Comparison of ENCODE assay signal across 7 mouse cellular contexts in genomic region chr5:142822286-142823095, GRCm38 (mm10). TPM values are rescaled to one million over a fixed set of nuclear protein-coding genes. Genes with fewer than 3 reads are reported as not detected.
DNase-seq lines count a peak whose midpoint lies in the region; ATAC-seq and TF ChIP-seq lines count a peak whose summit lies in the region.

No protein-coding gene starts in this region.

- H3K27me3 ChIP-seq in forebrain, embryonic 12.5 days: no peaks in the 10 kb centered on the region
- H3K27me3 ChIP-seq in hindbrain, embryonic 10.5 days (ENCODE audit: insufficient read depth, poor library complexity, severe bottlenecking): peaks cover 3% of the 10 kb centered on the region; the same call in 1 of the 2 replicates
- no peaks in the 10 kb centered on the region for H3K27me3 ChIP-seq in limb, embryonic 10.5 days (ENCODE audit: low read depth, poor library complexity, severe bottlenecking)
- peaks cover 10% of the 10 kb centered on the region; the same call in 1 of the 2 replicates for H3K27me3 ChIP-seq in midbrain, embryonic 12.5 days

- H3K36me3 ChIP-seq in ES-E14 (ENCODE audit: control insufficient read depth, insufficient read depth, low read length, poor library complexity, severe bottlenecking): no peaks in the 10 kb centered on the region
- no peaks in the 10 kb centered on the region for H3K36me3 ChIP-seq in forebrain, embryonic 12.5 days (replicated peaks)
- no peaks in the 10 kb centered on the region for H3K36me3 ChIP-seq in hindbrain, embryonic 10.5 days
- no peaks in the 10 kb centered on the region for H3K36me3 ChIP-seq in limb, embryonic 10.5 days
- H3K36me3 ChIP-seq in midbrain, embryonic 12.5 days: no peaks in the 10 kb centered on the region

- under 1% methylated on average over 36 of the region's 36 CpGs for WGBS in bone marrow, adult 2 months
- under 1% methylated on average over 36 of the region's 36 CpGs for WGBS in forebrain, embryonic 12.5 days
- WGBS in hindbrain, embryonic 10.5 days: under 1% methylated on average over 36 of the region's 36 CpGs
- WGBS in limb, embryonic 10.5 days: 0% methylated on average over 36 of the region's 36 CpGs
- 1% methylated on average over 36 of the region's 36 CpGs for WGBS in midbrain, embryonic 12.5 days

- no peak for TF ChIP-seq CTCF in bone marrow, adult 2 months (IDR thresholded peaks at IDR 0.05; ENCODE audit: control insufficient read depth, insufficient read depth, low read length)

- no peak for TF ChIP-seq POLR2A in bone marrow, adult 2 months (IDR thresholded peaks at IDR 0.05; ENCODE audit: borderline replicate concordance, control insufficient read depth, low read depth, low read length)

- no peak for ATAC-seq in forebrain, embryonic 12.5 days (ENCODE audit: low FRiP score)
- ATAC-seq in midbrain, embryonic 12.5 days (ENCODE audit: low FRiP score, low read depth): no peak

- H3K4me3 ChIP-seq in ES-E14 (ENCODE audit: insufficient read depth in 1 of 2, low read depth in 1 of 2, low read length in 2 of 2, poor library complexity in 1 of 2, severe bottlenecking in 1 of 2): peak overlapping the region; percentile 66 to 82
- H3K4me3 ChIP-seq in bone marrow, adult 2 months (replicated peaks; ENCODE audit: control insufficient read depth, low read depth, low read length): peak overlapping the region; percentile 80
- H3K4me3 ChIP-seq in forebrain, embryonic 12.5 days (replicated peaks): peak overlapping the region; percentile 96
- peak overlapping the region; percentile 99 for H3K4me3 ChIP-seq in hindbrain, embryonic 10.5 days
- peak overlapping the region; percentile 68 for H3K4me3 ChIP-seq in limb, embryonic 10.5 days
- H3K4me3 ChIP-seq in midbrain, embryonic 12.5 days: peak overlapping the region; percentile 90

- peaks cover 9 to 19% of the 10 kb centered on the region in 2 experiments; a peak in 3 of 4 replicates for H3K4me1 ChIP-seq in ES-E14 (ENCODE audit: control insufficient read depth in 2 of 2, insufficient read depth in 2 of 2, low read length in 2 of 2, poor library complexity in 1 of 2)
- no peaks in the 10 kb centered on the region for H3K4me1 ChIP-seq in bone marrow, adult 2 months (ENCODE audit: control insufficient read depth, insufficient read depth, low read length)
- H3K4me1 ChIP-seq in forebrain, embryonic 12.5 days: peaks cover 41% of the 10 kb centered on the region
- peaks cover 49% of the 10 kb centered on the region for H3K4me1 ChIP-seq in hindbrain, embryonic 10.5 days (replicated peaks)
- peaks cover 41% of the 10 kb centered on the region for H3K4me1 ChIP-seq in limb, embryonic 10.5 days
- peaks cover 36% of the 10 kb centered on the region for H3K4me1 ChIP-seq in midbrain, embryonic 12.5 days

- no peak for DNase-seq in ES-E14 (ENCODE audit: low read depth, low spot score)
- DNase-seq in hindbrain, embryonic 10.5 days (ENCODE audit: low spot score): peak; percentile 62
- peak; percentile 78 for DNase-seq in limb, embryonic 10.5 days (ENCODE audit: low spot score)
- peak; percentile 72 for DNase-seq in testis, postnatal 10 days (ENCODE audit: low spot score)

- H3K4me2 ChIP-seq in forebrain, embryonic 12.5 days: peak overlapping the region; percentile 92
- peak overlapping the region; percentile 88 for H3K4me2 ChIP-seq in midbrain, embryonic 12.5 days (replicated peaks)

- in situ Hi-C loops in ES-E14 (cut with MboI; ENCODE audit: low sequenced_read_pairs in 2 of 2, unreplicated experiment in 2 of 2): no loop called here

- no peaks in the 10 kb centered on the region for H3K9me3 ChIP-seq in ES-E14 (ENCODE audit: control insufficient read depth, insufficient read depth, low read depth, low read length)
- H3K9me3 ChIP-seq in forebrain, embryonic 12.5 days: no peaks in the 10 kb centered on the region
- no peaks in the 10 kb centered on the region for H3K9me3 ChIP-seq in hindbrain, embryonic 10.5 days
- H3K9me3 ChIP-seq in limb, embryonic 10.5 days (replicated peaks): no peaks in the 10 kb centered on the region
- no peaks in the 10 kb centered on the region for H3K9me3 ChIP-seq in midbrain, embryonic 12.5 days

- peak overlapping the region; percentile 80 for H3K9ac ChIP-seq in ES-E14 (ENCODE audit: insufficient read depth, low read depth, low read length, poor library complexity, severe bottlenecking)
- H3K9ac ChIP-seq in forebrain, embryonic 12.5 days: peak overlapping the region; percentile 98
- peak overlapping the region; percentile 99 for H3K9ac ChIP-seq in midbrain, embryonic 12.5 days (replicated peaks)

- peak overlapping the region; percentile 77 for H3K27ac ChIP-seq in ES-E14 (ENCODE audit: insufficient read depth, low read depth, low read length, poor library complexity, severe bottlenecking)
- H3K27ac ChIP-seq in bone marrow, adult 2 months (ENCODE audit: control insufficient read depth, insufficient read depth, low read depth, low read length, poor library complexity): peak overlapping the region; percentile 85
- H3K27ac ChIP-seq in forebrain, embryonic 12.5 days: peak overlapping the region; percentile 100
- peak overlapping the region; percentile 100 for H3K27ac ChIP-seq in hindbrain, embryonic 10.5 days
- H3K27ac ChIP-seq in limb, embryonic 10.5 days: peak overlapping the region; percentile 100
- H3K27ac ChIP-seq in midbrain, embryonic 12.5 days (replicated peaks): peak overlapping the region; percentile 100

TF ChIP-seq in ES-E14, 5 proteins besides CTCF, POLR2A, EP300 and RAD21:
- TF ChIP-seq ZC3H11A (IDR thresholded peaks at IDR 0.05; ENCODE audit: borderline replicate concordance, low read depth, low read length) (no peak), ZNF384 (IDR thresholded peaks at IDR 0.05; ENCODE audit: low read depth, low read length) (no peak), CHD2 (IDR thresholded peaks at IDR 0.05; ENCODE audit: low read depth, low read length) (no peak), MAFK (IDR thresholded peaks at IDR 0.05; ENCODE audit: insufficient read depth, low read depth, low read length) (no peak), HCFC1 (IDR thresholded peaks at IDR 0.05; ENCODE audit: borderline replicate concordance, insufficient read depth, low read length) (no peak)

RNA-seq across cellular contexts. Expression of gene Tnrc18, which starts 5.0 kb away (rescaled TPM):
- 12.9 and 20.7 TPM in 2 replicates for total RNA-seq in ES-E14 (2012; rRNA removed)
- 24.3 and 57.5 TPM in 2 replicates for polyA plus RNA-seq in bone marrow, adult 2 months (2011; ENCODE audit: insufficient read depth, insufficient read length, low replicate concordance, missing spikeins)
- 56.8 and 64.6 TPM in 2 replicates for polyA plus RNA-seq in forebrain, embryonic 12.5 days (2016; fragmentation: Nextera tagmentation; extraction: Ambion mirVana)
- 25.2 and 39.3 TPM in 2 replicates for polyA plus RNA-seq in hindbrain, embryonic 10.5 days (2016; fragmentation: Nextera tagmentation; extraction: Ambion mirVana)
- polyA plus RNA-seq in limb, embryonic 10.5 days (2016; fragmentation: Nextera tagmentation; extraction: Ambion mirVana): 24.7 and 39.0 TPM in 2 replicates
- polyA plus RNA-seq in midbrain, embryonic 12.5 days (2016; fragmentation: Nextera tagmentation; extraction: Ambion mirVana): 61.1 and 64.1 TPM in 2 replicates
